Mouse (Mus musculus) testis, adult 2 months (tissue): ENCODE results near the gene Pam.

ENCODE experiments used
- CTCF ChIP-seq: fragments of 200-500 bp; IDR thresholded peaks from 2 replicates; pipeline ENCODE4 v1.5.1; 2012; ENCODE audit warnings: low read depth, mild to moderate bottlenecking, inconsistent platforms, low read length, moderate library complexity; ENCODE audit not compliant: control insufficient read depth, insufficient read depth, insufficient replicate concordance
- POLR2A ChIP-seq: fragments of 200-500 bp; IDR thresholded peaks from 2 replicates; pipeline ENCODE4 v1.6.1; 2012; ENCODE audit warnings: low read depth, mild to moderate bottlenecking, inconsistent platforms, low read length, moderate library complexity; ENCODE audit not compliant: control insufficient read depth

GRCm38 (mm10) chr1:97754392-97754791 is 341.1 kb downstream of the Pam start:
- TF ChIP-seq CTCF: no peak
- no peak for TF ChIP-seq POLR2A
